Mouse (Mus musculus) Patski (cell line): ENCODE results near the gene Dnajc30. TPM values are rescaled to one million over a fixed set of nuclear protein-coding genes. Genes with fewer than 3 reads are reported as not detected.

Source experiments
- ATAC-seq: fragments of 100-300 bp; one replicate; pipeline ENCODE4 v1.8.0; 2021
- CTCF ChIA-PET: fragments of 350-600 bp; sonication (Branson Sonifier 250); formaldehyde crosslinking; loops from one replicate; lab custom pipeline; 2022; ENCODE audit warnings: inconsistent platforms; lab: Charles Lee
- POLR2A ChIA-PET: fragments of 350-600 bp; sonication (Branson Sonifier 250); formaldehyde crosslinking; loops from one replicate; lab custom pipeline; 2022; ENCODE audit warnings: antibody characterized with exemption, inconsistent platforms; lab: Charles Lee
- DNase-seq: peaks from one replicate; pipeline ENCODE4 v3.0.0-alpha.2; 2011; ENCODE audit warnings: low read depth, low spot score
- H3K27me3 ChIP-seq: fragments of 371-371 bp; one replicate; pipeline ENCODE4 v1.5.1; 2021
- CTCF ChIP-seq: fragments of 100-300 bp; IDR thresholded peaks from one replicate; pipeline ENCODE4 v1.5.1; 2021
- in situ Hi-C: fragments of 300-500 bp; cut with MboI; formaldehyde crosslinking; loops from 3 replicates; pipeline ENCODE4 v1.11.1; 2018; ENCODE audit warnings: low pct_unique_long_range_greater_than_20kb, mixed read lengths
- polyA plus RNA-seq: library from polyadenylated mRNA; unstranded; gene quantifications from one replicate; pipeline ENCODE4 v1.2.3, GENCODE M21; 2021

Dnajc30 gene
- 22.5 TPM for polyA plus RNA-seq

GRCm38 (mm10) chr5:135063629-135064381 is at the start of gene Dnajc30:
Gene Dnajc30, plus strand, starts transcription at chr5:135064202.
- peak; percentile 95 for ATAC-seq
- CTCF ChIA-PET: interaction anchor here (1.0 kb wide), 1 partner anchor 48 kb away, joined by 3 read pairs; no protein-coding TSS in a partner anchor
- in situ Hi-C loops: no loop called here
- H3K27me3 ChIP-seq: no peaks in the 10 kb centered on the region
- POLR2A ChIA-PET: interaction anchor here (0.6 to 1.2 kb wide), 6 partner anchors 41 to 191 kb away, joined by 3 to 4 read pairs (median 3); partner anchors contain the start of gene Stx1a
- DNase-seq: peak; percentile 85
- TF ChIP-seq CTCF: no peak

GRCm38 (mm10) chr5:135015497-135015896 is 48.5 kb upstream of the Dnajc30 start:
- POLR2A ChIA-PET: interaction anchor here (1.2 to 1.3 kb wide), 2 partner anchors 19 to 48 kb away, joined by 3 to 4 read pairs; partner anchors contain the start of gene Dnajc30
- no peak for TF ChIP-seq CTCF
- no peak for ATAC-seq
- in situ Hi-C loops: loop anchor here (5.0 to 10.0 kb wide), 2 partner anchors 149 to 272 kb away; partner anchors contain the start of gene Bcl7b
- CTCF ChIA-PET: interaction anchor here (0.7 to 3.9 kb wide), 28 partner anchors 10 to 324 kb away, joined by 3 to 26 read pairs (median 4); partner anchors contain the start of gene Vps37d
- H3K27me3 ChIP-seq: no peaks in the 10 kb centered on the region
- DNase-seq: no peak

- in situ Hi-C loops: loop anchor here (5.0 to 10.0 kb wide), 2 partner anchors 149 to 271 kb away; partner anchors contain the start of gene Bcl7b
- POLR2A ChIA-PET: interaction anchor here (1.2 to 1.3 kb wide), 2 partner anchors 18 to 48 kb away, joined by 3 to 4 read pairs; partner anchors contain the start of gene Dnajc30
- no peak for TF ChIP-seq CTCF
- ATAC-seq (no peak), DNase-seq (no peak)
- H3K27me3 ChIP-seq: no peaks in the 10 kb centered on the region
- CTCF ChIA-PET: interaction anchor here (0.8 to 3.9 kb wide), 20 partner anchors 9 to 269 kb away, joined by 3 to 26 read pairs (median 4); partner anchors contain the start of gene Vps37d
Observed at GRCm38 (mm10) chr5:135016224-135016759, 47.7 kb upstream of the Dnajc30 start.

GRCm38 (mm10) chr5:135021814-135022213 is 42.2 kb upstream of the Dnajc30 start:
- TF ChIP-seq CTCF: no peak
- in situ Hi-C loops: loop anchor here (5.0 kb wide), 1 partner anchor 50 kb away; no protein-coding TSS in a partner anchor
- POLR2A ChIA-PET: interaction anchor here (0.6 kb wide), 1 partner anchor 251 kb away, joined by 3 read pairs; no protein-coding TSS in a partner anchor

GRCm38 (mm10) chr5:135023344-135024173 is 40.4 kb upstream of the Dnajc30 start, which contains the start of gene Stx1a:
Gene Stx1a, plus strand, starts transcription at chr5:135023482.
- TF ChIP-seq CTCF: no peak
- in situ Hi-C loops: loop anchor here (5.0 kb wide), 1 partner anchor 49 kb away; no protein-coding TSS in a partner anchor
- H3K27me3 ChIP-seq: no peaks in the 10 kb centered on the region
- ATAC-seq: peak; percentile 69
- no peak for DNase-seq
- CTCF ChIA-PET: interaction anchor here (1.3 to 3.4 kb wide), 5 partner anchors 8 to 116 kb away, joined by 3 to 16 read pairs (median 5); no protein-coding TSS in a partner anchor
- POLR2A ChIA-PET: interaction anchor here (0.6 to 0.9 kb wide), 2 partner anchors 38 to 41 kb away, joined by 3 read pairs; no protein-coding TSS in a partner anchor

More at GRCm38 (mm10) chr5:135021814-135022213, 42.2 kb upstream of the Dnajc30 start:
- no peak for ATAC-seq
- DNase-seq: no peak
- no peaks in the 10 kb centered on the region for H3K27me3 ChIP-seq
- CTCF ChIA-PET: interaction anchor here (0.9 to 1.9 kb wide), 5 partner anchors 9 to 31 kb away, joined by 3 to 11 read pairs (median 4); no protein-coding TSS in a partner anchor

- in situ Hi-C loops: loop anchor here (5.0 kb wide), 1 partner anchor 48 kb away; no protein-coding TSS in a partner anchor
- ATAC-seq (no peak), DNase-seq (no peak)
- ChIA-PET POLR2A (interaction anchor here (1.0 kb wide), 1 partner anchor 11 kb away, joined by 4 read pairs; no protein-coding TSS in a partner anchor), CTCF (interaction anchor here (0.8 to 3.4 kb wide), 2 partner anchors 9 to 53 kb away, joined by 3 to 16 read pairs; partner anchors contain the start of gene Vps37d)
- no peak for TF ChIP-seq CTCF
- H3K27me3 ChIP-seq: no peaks in the 10 kb centered on the region
Observed at GRCm38 (mm10) chr5:135024665-135025224, 39.3 kb upstream of the Dnajc30 start.

- no peak for DNase-seq
- in situ Hi-C loops: no loop called here
- no peak for TF ChIP-seq CTCF
- ChIA-PET POLR2A (interaction anchor here (1.0 kb wide), 1 partner anchor 12 kb away, joined by 4 read pairs; no protein-coding TSS in a partner anchor), CTCF (interaction anchor here (1.3 to 3.4 kb wide), 2 partner anchors 10 to 13 kb away, joined by 4 to 16 read pairs; no protein-coding TSS in a partner anchor)
- no peak for ATAC-seq
- no peaks in the 10 kb centered on the region for H3K27me3 ChIP-seq
Observed at GRCm38 (mm10) chr5:135025899-135026298, 38.1 kb upstream of the Dnajc30 start.

GRCm38 (mm10) chr5:135029007-135029854 is 34.8 kb upstream of the Dnajc30 start:
- ChIA-PET POLR2A (interaction anchor here (0.6 to 0.7 kb wide), 2 partner anchors 137 to 141 kb away, joined by 3 to 4 read pairs; no protein-coding TSS in a partner anchor), CTCF (no interaction called here)
- ATAC-seq: peak; percentile 49
- TF ChIP-seq CTCF: no peak
- in situ Hi-C loops: no loop called here
- no peak for DNase-seq
- no peaks in the 10 kb centered on the region for H3K27me3 ChIP-seq
